Mouse (Mus musculus): ENCODE results near the gene Olfr411. TPM values are rescaled to one million over a fixed set of nuclear protein-coding genes. Genes with fewer than 3 reads are reported as not detected.

Olfr411 gene
- polyA plus RNA-seq, 1 experiment from 2014 or later = not detected

DNA sequence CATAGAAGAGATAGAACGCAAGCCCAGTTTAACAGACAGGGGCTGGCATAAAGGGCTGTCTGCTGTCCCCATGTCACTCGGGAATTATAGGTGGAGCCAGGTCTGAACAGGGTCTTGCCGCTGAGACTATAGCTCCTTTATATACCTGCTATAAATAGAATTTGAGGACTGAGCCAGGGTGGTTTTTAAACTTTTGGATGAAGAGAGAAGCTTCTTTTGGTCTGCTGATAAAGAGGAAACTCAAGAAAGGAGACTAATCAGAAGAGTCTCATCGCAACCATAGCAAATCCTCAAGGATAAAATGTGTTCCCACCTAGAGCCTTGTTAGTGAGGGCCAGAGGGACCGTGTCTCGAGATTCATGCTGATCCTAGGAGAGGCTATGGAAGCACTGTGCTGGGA, 14.5 kb downstream of the Olfr411 start, which contains the start of gene Olfr410:
Gene Olfr410 (minus strand): TSS at position 101 of the 400 bp plus-strand sequence.
- H3K4me1 ChIP-seq = no peaks in the 10 kb centered on the region
- no peaks in the 10 kb centered on the region for H3K9me3 ChIP-seq
- no peaks in the 10 kb centered on the region for H3K27me3 ChIP-seq
- no peaks in the 10 kb centered on the region for H3K36me3 ChIP-seq
- no peak within 1 kb of the TSS for H3K27ac ChIP-seq
- ATAC-seq (ENCODE audit: insufficient number of reproducible peaks, insufficient read depth, low FRiP score, low TSS enrichment, low read depth) = no peak
- H3K4me2 ChIP-seq = no peak within 1 kb of the TSS
- H3K9ac ChIP-seq = no peak within 1 kb of the TSS
- H3K4me3 ChIP-seq = no peak within 1 kb of the TSS
- WGBS = 80% methylated on average over 6 of the region's 6 CpGs

GRCm38 (mm10) chr11:74328781-74329180, 23.7 kb downstream of the Olfr411 start:
- H3K4me1 ChIP-seq = no peaks in the 10 kb centered on the region
- no peak overlapping the region for H3K4me3 ChIP-seq
- no peak overlapping the region for H3K9ac ChIP-seq
- no peaks in the 10 kb centered on the region for H3K27me3 ChIP-seq
- ATAC-seq (ENCODE audit: insufficient number of reproducible peaks, insufficient read depth, low FRiP score, low TSS enrichment, low read depth) = no peak
- H3K9me3 ChIP-seq = no peaks in the 10 kb centered on the region
- H3K4me2 ChIP-seq = no peak overlapping the region
- no peak overlapping the region for H3K27ac ChIP-seq
- H3K36me3 ChIP-seq = no peaks in the 10 kb centered on the region

GRCm38 (mm10) chr11:74326044-74326443, 26.4 kb downstream of the Olfr411 start:
- Histone ChIP-seq H3K9me3 (0 out of 2 replicates have a peak, but pooled peaks cover 6% of the 10 kb centered on the region), H3K4me1 (no peaks in the 10 kb centered on the region), H3K36me3 (no peaks in the 10 kb centered on the region), H3K27me3 (no peaks in the 10 kb centered on the region), H3K4me2 (no peak overlapping the region), H3K4me3 (no peak overlapping the region), H3K9ac (no peak overlapping the region), H3K27ac (no peak overlapping the region)
- 72% methylated on average over 2 of the region's 2 CpGs for WGBS
- ATAC-seq (ENCODE audit: insufficient number of reproducible peaks, insufficient read depth, low FRiP score, low TSS enrichment, low read depth) = no peak

Other genes starting within 250 kb of the Olfr411 start
- not detected in 2 replicates for gene Olfr401, start 238.9 kb downstream of the Olfr411 start, polyA plus RNA-seq (2015; fragmentation: Nextera tagmentation; extraction: Ambion mirVana)
- not detected in 2 replicates for gene Olfr402, start 199.1 kb downstream of the Olfr411 start, polyA plus RNA-seq (2015; fragmentation: Nextera tagmentation; extraction: Ambion mirVana)
- gene Olfr403, start 166.4 kb downstream of the Olfr411 start, polyA plus RNA-seq (2015; fragmentation: Nextera tagmentation; extraction: Ambion mirVana) = not detected in 2 replicates
- not detected in 2 replicates for gene Olfr43, start 141.3 kb downstream of the Olfr411 start, polyA plus RNA-seq (2015; fragmentation: Nextera tagmentation; extraction: Ambion mirVana)
- gene Olfr406, start 92.8 kb downstream of the Olfr411 start, polyA plus RNA-seq (2015; fragmentation: Nextera tagmentation; extraction: Ambion mirVana) = not detected in 2 replicates
- not detected in 2 replicates for gene Olfr59, start 68.9 kb downstream of the Olfr411 start, polyA plus RNA-seq (2015; fragmentation: Nextera tagmentation; extraction: Ambion mirVana)
- gene Olfr410, start 14.6 kb downstream of the Olfr411 start, polyA plus RNA-seq (2015; fragmentation: Nextera tagmentation; extraction: Ambion mirVana) = not detected in 2 replicates
- gene Olfr412, start 9.4 kb upstream of the Olfr411 start, polyA plus RNA-seq (2015; fragmentation: Nextera tagmentation; extraction: Ambion mirVana) = not detected in 2 replicates